Mouse (Mus musculus): ENCODE measurements at regions not wholly inside any gene's neighbourhood (a gene's known extent, or its start where the extent isn't known, plus 50 kb on each side); places are given as distances from the start of the nearest gene placed in this dataset.

DNA sequence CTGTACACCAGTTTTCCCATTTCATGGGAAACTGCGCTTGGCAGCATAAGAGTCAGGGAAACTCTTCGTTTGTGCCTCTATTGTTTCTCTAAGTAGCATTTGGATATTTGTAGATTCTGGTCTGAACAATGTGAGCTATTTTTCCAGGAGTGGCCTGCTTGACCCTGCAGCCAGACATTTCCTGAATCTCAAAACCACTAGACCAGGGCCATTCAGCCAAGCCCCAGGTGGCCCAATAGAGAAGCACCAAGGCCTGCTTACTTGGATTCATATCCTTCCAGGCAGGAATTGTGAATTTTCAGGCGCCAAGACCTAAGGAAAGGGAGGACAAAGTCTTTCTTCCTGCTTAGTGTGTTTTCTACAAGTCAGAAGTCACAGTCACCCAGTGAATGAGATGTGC is 85.9 kb upstream of the Hs3st1 start:
- no peak for DNase-seq (ENCODE audit: low spot score in 2 of 2)

GRCm38 (mm10) chr5:39840576-39840975 is 85.3 kb upstream of the Hs3st1 start:
- peak; percentile 42 to 46 for DNase-seq (ENCODE audit: low spot score in 2 of 2)

DNA sequence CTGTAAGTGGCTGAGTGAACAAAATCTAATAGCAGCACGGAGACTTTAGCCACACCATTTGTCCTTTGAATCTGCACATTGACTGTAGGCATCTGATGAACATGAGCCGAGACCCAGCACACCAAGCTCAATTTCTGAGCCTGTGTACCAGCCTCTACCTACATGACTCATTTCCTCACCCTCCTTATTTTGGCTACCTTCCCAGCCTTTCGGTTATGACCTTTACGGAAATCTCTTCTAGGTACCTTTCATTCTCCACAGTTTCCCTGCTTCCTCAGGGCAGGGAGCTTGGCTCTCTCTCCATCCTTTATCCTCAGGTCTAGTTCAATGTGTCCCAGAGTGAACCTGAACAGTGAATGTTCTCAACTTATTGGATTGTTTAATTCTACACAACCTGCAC is 77.3 kb upstream of the Hs3st1 start:
- DNase-seq (ENCODE audit: low spot score in 2 of 2): peak; percentile 44 to 46

- no peak for DNase-seq (ENCODE audit: low spot score in 2 of 2)
Observed at GRCm38 (mm10) chr5:39824680-39825079, 69.4 kb upstream of the Hs3st1 start.

DNA sequence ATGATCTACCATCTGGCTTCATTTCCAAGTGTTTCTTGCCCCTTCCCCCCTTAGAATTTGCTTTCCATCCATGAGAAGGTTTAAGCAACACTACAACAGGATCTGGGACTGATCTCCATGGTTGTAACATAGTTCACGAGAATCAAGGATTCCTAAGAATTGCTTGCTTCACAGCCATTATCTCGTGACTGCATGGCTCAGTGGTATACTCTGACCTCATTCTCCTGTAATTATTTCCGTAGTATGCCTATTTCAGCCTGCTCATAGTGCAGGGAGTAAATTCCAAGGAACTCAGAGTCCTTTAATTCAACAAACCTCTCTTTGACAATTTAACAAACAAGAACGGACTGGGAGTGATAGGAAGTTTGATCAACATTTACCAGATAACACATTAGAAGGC is 51.4 kb upstream of the Hs3st1 start:
- DNase-seq (ENCODE audit: low spot score in 2 of 2): no peak
